Mouse (Mus musculus): ENCODE measurements at regions not wholly inside any gene's neighbourhood (a gene's known extent, or its start where the extent isn't known, plus 50 kb on each side); places are given as distances from the start of the nearest gene placed in this dataset.

DNA sequence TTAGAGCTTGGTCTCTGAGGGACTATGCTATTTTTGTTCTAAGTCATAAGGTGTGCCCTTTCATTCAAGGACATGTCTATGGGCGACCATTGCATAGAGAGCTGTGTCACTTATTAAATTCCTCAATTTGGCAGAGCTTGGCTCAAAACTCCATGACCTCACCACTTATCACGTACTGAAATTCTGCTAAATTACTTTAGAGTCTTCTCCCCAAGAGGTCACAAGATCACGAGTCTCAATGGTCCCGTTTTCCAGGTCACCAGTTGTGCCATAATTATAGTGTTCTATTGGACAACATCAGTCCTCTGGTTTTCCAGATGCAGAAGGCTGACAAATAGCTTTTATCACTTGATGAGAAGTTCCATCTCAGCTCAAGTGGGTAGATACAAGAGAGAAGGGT lies 576.9 kb downstream of the Dok5 start:
- no peaks in the 10 kb centered on the region for H3K36me3 ChIP-seq (ENCODE audit: control insufficient read depth in 1 of 2, insufficient read depth in 2 of 2, low read length in 2 of 2)
- DNase-seq (ENCODE audit: low read depth, low spot score) = no peak
- no peak overlapping the region for H3K9ac ChIP-seq (ENCODE audit: control insufficient read depth, low read depth, low read length, poor library complexity, severe bottlenecking)
- H3K79me2 ChIP-seq (ENCODE audit: control insufficient read depth, insufficient read depth, low read length, poor library complexity) = no peaks in the 10 kb centered on the region
- H3K27me3 ChIP-seq (ENCODE audit: control insufficient read depth in 1 of 2, insufficient read depth in 2 of 2, low read length in 2 of 2) = no peaks in the 10 kb centered on the region
- no peaks in the 10 kb centered on the region for H3K9me3 ChIP-seq (replicated peaks; ENCODE audit: insufficient read depth, low read length)
- TF ChIP-seq CHD1 (IDR thresholded peaks at IDR 0.05; ENCODE audit: low read depth, low read length) = no peak
- no peak for TF ChIP-seq CHD2 (IDR thresholded peaks at IDR 0.05; ENCODE audit: low read length)
- H3K4me3 ChIP-seq (ENCODE audit: control insufficient read depth in 1 of 2, insufficient read depth in 1 of 2, low read depth in 2 of 2, low read length in 2 of 2) = no peak overlapping the region
- H3K4me1 ChIP-seq (ENCODE audit: control insufficient read depth in 1 of 2, insufficient read depth in 2 of 2, low read length in 2 of 2) = no peaks in the 10 kb centered on the region
- H3K27ac ChIP-seq (ENCODE audit: control insufficient read depth, low read depth, low read length) = no peak overlapping the region

DNA sequence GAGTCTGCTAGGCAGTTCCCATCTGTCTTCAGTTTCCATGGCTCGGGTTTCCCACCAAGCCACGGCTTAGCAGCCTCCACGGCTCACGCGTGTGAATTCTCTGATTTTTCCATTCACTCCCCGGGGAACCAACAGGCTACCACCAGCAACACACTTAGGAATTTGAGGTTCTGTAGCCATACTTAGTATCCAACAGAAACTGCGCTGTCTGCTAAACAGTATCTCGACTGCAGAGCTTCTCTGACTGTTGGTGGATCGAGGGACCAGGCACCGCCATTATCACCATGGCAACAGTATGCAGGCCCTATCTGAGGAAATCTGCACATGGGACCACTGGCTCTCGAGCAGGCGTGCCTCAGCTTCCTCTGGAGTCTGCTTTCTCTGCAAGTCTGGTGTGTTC lies 574.4 kb downstream of the Dok5 start:
- H3K9ac ChIP-seq (ENCODE audit: control insufficient read depth, low read depth, low read length, poor library complexity, severe bottlenecking) = no peak overlapping the region
- no peak overlapping the region for H3K27ac ChIP-seq (ENCODE audit: control insufficient read depth, low read depth, low read length)
- no peaks in the 10 kb centered on the region for H3K79me2 ChIP-seq (ENCODE audit: control insufficient read depth, insufficient read depth, low read length, poor library complexity)
- no peak for DNase-seq (ENCODE audit: low read depth, low spot score)
- TF ChIP-seq EP300 (IDR thresholded peaks at IDR 0.05; ENCODE audit: low read depth in 1 of 2, low read length in 2 of 2) = no peak
- no peak for TF ChIP-seq RAD21 (IDR thresholded peaks at IDR 0.05; ENCODE audit: low read depth, low read length)
- TF ChIP-seq ELF1 (IDR thresholded peaks at IDR 0.05; ENCODE audit: low read depth, low read length) = no peak
- TF ChIP-seq MYB (IDR thresholded peaks at IDR 0.05; ENCODE audit: low read depth, low read length) = no peak
- no peak for TF ChIP-seq TCF12 (IDR thresholded peaks at IDR 0.05; ENCODE audit: low read depth, low read length)
- no peak for TF ChIP-seq USF1 (IDR thresholded peaks at IDR 0.05; ENCODE audit: low read depth, low read length)
- TF ChIP-seq GABPA (IDR thresholded peaks at IDR 0.05; ENCODE audit: low read depth, low read length) = no peak
- H3K4me3 ChIP-seq (ENCODE audit: control insufficient read depth in 1 of 2, insufficient read depth in 1 of 2, low read depth in 2 of 2, low read length in 2 of 2) = no peak overlapping the region
- no peaks in the 10 kb centered on the region for H3K4me1 ChIP-seq (ENCODE audit: control insufficient read depth in 1 of 2, insufficient read depth in 2 of 2, low read length in 2 of 2)
- no peaks in the 10 kb centered on the region for H3K9me3 ChIP-seq (replicated peaks; ENCODE audit: insufficient read depth, low read length)
- H3K27me3 ChIP-seq (ENCODE audit: control insufficient read depth in 1 of 2, insufficient read depth in 2 of 2, low read length in 2 of 2) = no peaks in the 10 kb centered on the region
- no peaks in the 10 kb centered on the region for H3K36me3 ChIP-seq (ENCODE audit: control insufficient read depth in 1 of 2, insufficient read depth in 2 of 2, low read length in 2 of 2)

DNA sequence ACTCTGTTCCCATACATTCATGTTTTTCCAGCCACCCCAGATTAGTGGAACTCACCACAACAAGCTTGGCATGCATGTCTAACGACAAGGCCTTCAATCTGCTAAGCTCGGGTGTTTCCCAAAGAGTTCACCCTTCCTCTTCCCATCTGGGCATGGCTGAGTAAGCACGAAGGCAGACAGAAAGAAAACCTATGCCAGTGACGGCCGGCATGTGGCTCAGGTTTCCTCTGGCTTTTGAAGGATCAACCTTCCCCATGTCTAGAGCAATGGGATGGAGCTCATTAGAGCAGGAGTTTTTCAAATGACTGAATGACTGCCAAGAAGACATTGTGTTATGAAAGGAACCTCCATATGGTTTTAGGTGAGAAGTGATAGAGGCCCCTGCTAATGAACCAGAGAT lies 566.9 kb downstream of the Dok5 start:
- Histone ChIP-seq H3K27me3 (ENCODE audit: control insufficient read depth in 1 of 2, insufficient read depth in 2 of 2, low read length in 2 of 2) (no peaks in the 10 kb centered on the region), H3K9me3 (replicated peaks; ENCODE audit: insufficient read depth, low read length) (no peaks in the 10 kb centered on the region), H3K9ac (ENCODE audit: control insufficient read depth, low read depth, low read length, poor library complexity, severe bottlenecking) (no peak overlapping the region), H3K79me2 (ENCODE audit: control insufficient read depth, insufficient read depth, low read length, poor library complexity) (no peaks in the 10 kb centered on the region), H3K36me3 (ENCODE audit: control insufficient read depth in 1 of 2, insufficient read depth in 2 of 2, low read length in 2 of 2) (no peaks in the 10 kb centered on the region), H3K4me3 (ENCODE audit: control insufficient read depth in 1 of 2, insufficient read depth in 1 of 2, low read depth in 2 of 2, low read length in 2 of 2) (no peak overlapping the region), H3K27ac (ENCODE audit: control insufficient read depth, low read depth, low read length) (no peak overlapping the region), H3K4me1 (ENCODE audit: control insufficient read depth in 1 of 2, insufficient read depth in 2 of 2, low read length in 2 of 2) (no peaks in the 10 kb centered on the region)
- DNase-seq (ENCODE audit: low read depth, low spot score) = no peak
- TF ChIP-seq ZC3H11A (IDR thresholded peaks at IDR 0.05; ENCODE audit: low read depth, low read length) (no peak), CHD1 (IDR thresholded peaks at IDR 0.05; ENCODE audit: low read depth, low read length) (no peak), HCFC1 (IDR thresholded peaks at IDR 0.05; ENCODE audit: low read depth, low read length) (no peak), POLR2AphosphoS5 (IDR thresholded peaks at IDR 0.05; ENCODE audit: borderline replicate concordance, low read depth, low read length) (no peak), CHD2 (IDR thresholded peaks at IDR 0.05; ENCODE audit: low read length) (no peak), ZMIZ1 (IDR thresholded peaks at IDR 0.05; ENCODE audit: low read depth, low read length) (no peak), BHLHE40 (IDR thresholded peaks at IDR 0.05; ENCODE audit: borderline replicate concordance, low read depth, low read length) (no peak), MEF2A (IDR thresholded peaks at IDR 0.05; ENCODE audit: extremely low read depth, insufficient replicate concordance, low read depth, low read length, poor library complexity, severe bottlenecking) (no peak)

All from MEL (cell line).